Mouse (Mus musculus): ENCODE measurements at regions not wholly inside any gene's neighbourhood (a gene's known extent, or its start where the extent isn't known, plus 50 kb on each side); places are given as distances from the start of the nearest gene placed in this dataset.

GRCm38 (mm10) chr8:78889708-78890107 lies 68.8 kb upstream of the Lsm6 start:
- no peak for TF ChIP-seq CTCF (IDR thresholded peaks at IDR 0.05; ENCODE audit: low read depth, low read length)
- no peak for TF ChIP-seq POLR2A (IDR thresholded peaks at IDR 0.05; ENCODE audit: extremely low read depth, insufficient read depth, low read length)
